Mouse (Mus musculus): Measurements from ENCODE around the gene Gm5148.
A peak's percentile ranks its signal among the peaks of the same experiment; 100 is the strongest.

- TF ChIP-seq CTCF (IDR thresholded peaks at IDR 0.05 in 2 of 3, conservative IDR thresholded peaks at IDR 0.05 in 1 of 3; ENCODE audit: control insufficient read depth in 1 of 3, insufficient read depth in 1 of 3, low read depth in 2 of 3, low read length in 3 of 3, poor library complexity in 1 of 3, severe bottlenecking in 1 of 3) (no peak), ZKSCAN1 (IDR thresholded peaks at IDR 0.05; ENCODE audit: low read depth, low read length) (no peak), ZMIZ1 (IDR thresholded peaks at IDR 0.05; ENCODE audit: low read depth, low read length) (no peak), NELFE (IDR thresholded peaks at IDR 0.05; ENCODE audit: low read depth, low read length) (no peak), POLR2A (IDR thresholded peaks at IDR 0.05; ENCODE audit: control insufficient read depth in 1 of 2, insufficient read depth in 1 of 2, low read depth in 1 of 2, low read length in 2 of 2, poor library complexity in 1 of 2) (no peak), ETS1 (IDR thresholded peaks at IDR 0.05; ENCODE audit: low read depth, low read length) (peak; percentile 41; the same call in 1 of the 2 replicates), CHD1 (IDR thresholded peaks at IDR 0.05; ENCODE audit: low read depth, low read length) (no peak), GABPA (IDR thresholded peaks at IDR 0.05; ENCODE audit: low read depth, low read length) (no peak), GATA1 (IDR thresholded peaks at IDR 0.05; ENCODE audit: low read depth, low read length) (no peak), RCOR1 (IDR thresholded peaks at IDR 0.05; ENCODE audit: low read depth, low read length) (peak; percentile 84), ZC3H11A (IDR thresholded peaks at IDR 0.05; ENCODE audit: low read depth, low read length) (no peak)
Measured at GRCm38 (mm10) chr3:37692945-37693344, 31.3 kb downstream of the Gm5148 start.

Data from MEL (cell line).